Mouse (Mus musculus): ENCODE data around the gene Tnpo2. TPM values are rescaled to one million over a fixed set of nuclear protein-coding genes. Genes with fewer than 3 reads are reported as not detected.

Tnpo2 gene
- polyA plus RNA-seq, 1 experiment from 2014 or later: 19.0 TPM

DNA sequence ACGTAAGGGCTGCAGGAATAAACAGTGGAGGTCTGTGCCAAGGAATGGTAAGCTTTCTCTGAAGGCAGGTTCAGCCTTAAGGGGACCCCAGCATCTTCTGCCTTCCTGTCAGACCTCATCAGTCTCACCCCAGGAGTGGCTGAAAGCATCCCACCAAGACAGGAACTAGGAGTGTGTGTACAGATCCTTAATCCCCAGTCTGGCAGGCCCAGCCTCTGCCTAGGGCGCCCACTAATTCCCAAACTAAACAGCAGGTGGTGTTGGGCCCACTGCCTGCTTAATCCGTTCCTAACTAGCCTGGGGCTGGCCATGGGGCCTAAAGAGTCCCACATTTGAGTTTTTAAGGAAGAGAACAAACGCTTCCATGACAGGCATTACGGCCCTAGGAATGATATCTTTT, 19.5 kb upstream of the Tnpo2 start:
- H3K9me3 ChIP-seq (ENCODE audit: control insufficient read depth, low read depth, low read length): no peaks in the 10 kb centered on the region
- ATAC-seq (ENCODE audit: insufficient number of reproducible peaks, insufficient read depth, low FRiP score, low read depth): no peak
- peak overlapping the region; percentile 33; the same call in 1 of the 2 replicates for H3K27ac ChIP-seq (ENCODE audit: low read length)
- H3K4me2 ChIP-seq (replicated peaks; ENCODE audit: low read depth, low read length): no peak overlapping the region
- no peak overlapping the region for H3K9ac ChIP-seq (replicated peaks; ENCODE audit: low read depth, low read length)
- H3K4me1 ChIP-seq (ENCODE audit: control insufficient read depth, insufficient read depth, low read length): peaks cover 4% of the 10 kb centered on the region; the same call in 1 of the 2 replicates
- no peak overlapping the region for H3K4me3 ChIP-seq (ENCODE audit: low read depth, low read length)
- 0 out of 2 replicates have a peak, but pooled peaks cover 3% of the 10 kb centered on the region for H3K27me3 ChIP-seq (ENCODE audit: control insufficient read depth, insufficient read depth, low read length)
- WGBS: 49% methylated on average over 5 of the region's 5 CpGs
- peaks cover 36% of the 10 kb centered on the region for H3K36me3 ChIP-seq (ENCODE audit: control insufficient read depth, insufficient read depth, low read length)

DNA sequence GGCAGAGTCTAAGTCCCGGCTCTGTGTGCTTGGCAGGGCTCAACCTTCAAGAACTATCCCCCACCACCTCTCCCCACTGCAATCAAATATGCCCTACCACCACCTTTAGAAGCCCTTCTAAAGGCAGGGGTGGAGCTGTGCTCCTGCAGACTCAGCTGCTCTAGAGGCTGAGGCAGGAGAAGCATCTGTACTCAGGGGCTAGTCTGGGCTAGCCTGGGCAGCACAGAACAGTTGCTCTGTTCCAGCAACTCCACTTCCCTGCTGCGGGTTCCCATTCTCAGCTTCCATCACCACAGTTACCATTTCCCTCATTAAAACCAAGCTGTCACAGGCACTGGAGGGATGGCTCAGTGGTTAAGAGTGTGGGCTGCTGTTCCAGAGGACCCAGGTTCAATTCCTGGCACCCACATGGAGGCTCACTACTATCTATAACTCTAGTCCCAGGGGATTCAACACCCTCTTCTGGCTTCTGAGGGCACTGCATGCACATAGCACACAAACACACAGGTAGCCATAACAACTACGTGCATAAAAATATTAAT, 15.1 kb upstream of the Tnpo2 start:
- no peak overlapping the region for H3K27ac ChIP-seq (ENCODE audit: low read length)
- no peak overlapping the region for H3K4me3 ChIP-seq (ENCODE audit: low read depth, low read length)
- H3K36me3 ChIP-seq (ENCODE audit: control insufficient read depth, insufficient read depth, low read length): peaks cover 48% of the 10 kb centered on the region
- 100% methylated on average over 3 of the region's 3 CpGs for WGBS
- no peak overlapping the region for H3K9ac ChIP-seq (replicated peaks; ENCODE audit: low read depth, low read length)
- ATAC-seq (ENCODE audit: insufficient number of reproducible peaks, insufficient read depth, low FRiP score, low read depth): no peak
- H3K27me3 ChIP-seq (ENCODE audit: control insufficient read depth, insufficient read depth, low read length): no peaks in the 10 kb centered on the region
- H3K4me2 ChIP-seq (replicated peaks; ENCODE audit: low read depth, low read length): no peak overlapping the region
- H3K4me1 ChIP-seq (ENCODE audit: control insufficient read depth, insufficient read depth, low read length): peaks cover 15% of the 10 kb centered on the region
- no peaks in the 10 kb centered on the region for H3K9me3 ChIP-seq (ENCODE audit: control insufficient read depth, low read depth, low read length)

DNA sequence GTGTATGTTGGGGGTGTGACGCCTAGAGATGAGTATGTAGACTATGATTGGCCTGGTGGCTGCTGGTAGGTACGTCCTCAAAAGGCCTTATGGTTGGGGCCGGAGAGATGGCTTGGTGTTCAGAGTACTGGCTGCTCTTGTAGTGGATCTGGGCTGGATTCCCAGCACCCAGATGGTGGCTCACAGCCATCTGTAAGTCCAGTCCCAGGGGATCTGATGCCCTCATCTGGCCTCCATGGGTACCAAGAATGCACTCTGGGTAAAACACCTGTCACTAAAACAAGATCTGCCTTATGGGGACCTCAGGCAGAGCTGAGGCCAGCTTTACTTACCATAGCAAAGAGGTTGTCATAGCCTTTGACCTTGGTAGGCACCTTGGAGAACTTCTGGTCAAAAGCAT, 12.9 kb upstream of the Tnpo2 start:
- Histone ChIP-seq H3K36me3 (ENCODE audit: control insufficient read depth, insufficient read depth, low read length) (peaks cover 40% of the 10 kb centered on the region), H3K4me2 (replicated peaks; ENCODE audit: low read depth, low read length) (no peak overlapping the region)

DNA sequence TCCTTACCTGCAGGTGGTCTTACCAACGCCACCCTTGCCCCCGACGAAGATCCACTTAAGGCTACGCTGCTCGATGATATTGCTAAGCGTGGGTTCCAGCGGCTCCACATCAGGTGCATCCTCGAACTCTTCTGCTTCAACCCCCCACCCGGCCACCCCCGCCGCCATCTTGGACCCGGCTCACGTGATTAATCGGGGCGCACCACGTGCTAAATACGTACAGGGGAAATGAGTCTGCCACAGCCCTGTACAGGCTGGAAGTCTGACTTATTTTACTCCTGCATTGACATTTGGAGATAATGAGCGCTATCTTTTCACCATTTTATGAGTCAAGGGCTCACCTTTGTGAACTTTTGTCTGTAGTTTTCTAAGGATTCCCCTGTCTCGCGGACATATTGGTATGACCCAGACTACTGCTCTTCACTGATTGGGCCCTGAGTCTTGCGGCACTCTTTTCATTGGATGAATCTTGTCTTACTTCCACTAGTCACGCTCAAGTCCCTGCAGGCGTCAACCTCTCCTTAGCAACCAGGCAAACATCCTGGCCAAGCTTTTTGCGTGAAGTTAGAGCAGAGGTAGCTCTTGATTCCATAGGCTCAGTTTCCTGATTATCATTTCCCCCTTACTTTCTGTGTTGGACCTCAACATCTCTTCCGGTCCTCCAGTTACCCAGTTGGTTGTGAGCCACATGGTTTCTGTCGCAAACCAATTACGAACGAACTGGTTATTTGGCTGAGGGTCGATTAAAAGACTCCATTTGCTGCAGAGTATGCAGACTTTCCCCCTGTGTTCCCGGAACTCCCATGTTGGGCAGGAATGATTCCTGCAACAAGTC, 11.4 kb upstream of the Tnpo2 start, which contains the start of gene Asna1:
Asna1 (minus strand) TSS at position 184 of the 835 bp plus-strand sequence.
- H3K9me3 ChIP-seq (ENCODE audit: control insufficient read depth, low read depth, low read length): no peaks in the 10 kb centered on the region
- H3K4me3 ChIP-seq (ENCODE audit: low read depth, low read length): peak within 1 kb of the TSS; percentile 98
- ATAC-seq (ENCODE audit: insufficient number of reproducible peaks, insufficient read depth, low FRiP score, low read depth): peak; percentile 92
- peaks cover 28% of the 10 kb centered on the region for H3K4me1 ChIP-seq (ENCODE audit: control insufficient read depth, insufficient read depth, low read length)
- WGBS: 5% methylated on average over 30 of the region's 30 CpGs
- H3K27me3 ChIP-seq (ENCODE audit: control insufficient read depth, insufficient read depth, low read length): no peaks in the 10 kb centered on the region
- peaks cover 39% of the 10 kb centered on the region for H3K36me3 ChIP-seq (ENCODE audit: control insufficient read depth, insufficient read depth, low read length)
- H3K4me2 ChIP-seq (replicated peaks; ENCODE audit: low read depth, low read length): peak within 1 kb of the TSS; percentile 95
- peak within 1 kb of the TSS; percentile 83 for H3K27ac ChIP-seq (ENCODE audit: low read length)
- peak within 1 kb of the TSS; percentile 74 for H3K9ac ChIP-seq (replicated peaks; ENCODE audit: low read depth, low read length)

More for the DNA sequence above, 12.9 kb upstream of the Tnpo2 start:
- no peak overlapping the region for H3K27ac ChIP-seq (ENCODE audit: low read length)
- peaks cover 24% of the 10 kb centered on the region for H3K4me1 ChIP-seq (ENCODE audit: control insufficient read depth, insufficient read depth, low read length)
- no peak overlapping the region for H3K9ac ChIP-seq (replicated peaks; ENCODE audit: low read depth, low read length)
- no peak overlapping the region for H3K4me3 ChIP-seq (ENCODE audit: low read depth, low read length)
- no peaks in the 10 kb centered on the region for H3K9me3 ChIP-seq (ENCODE audit: control insufficient read depth, low read depth, low read length)
- WGBS: 97% methylated on average over 3 of the region's 3 CpGs
- ATAC-seq (ENCODE audit: insufficient number of reproducible peaks, insufficient read depth, low FRiP score, low read depth): no peak
- H3K27me3 ChIP-seq (ENCODE audit: control insufficient read depth, insufficient read depth, low read length): no peaks in the 10 kb centered on the region

DNA sequence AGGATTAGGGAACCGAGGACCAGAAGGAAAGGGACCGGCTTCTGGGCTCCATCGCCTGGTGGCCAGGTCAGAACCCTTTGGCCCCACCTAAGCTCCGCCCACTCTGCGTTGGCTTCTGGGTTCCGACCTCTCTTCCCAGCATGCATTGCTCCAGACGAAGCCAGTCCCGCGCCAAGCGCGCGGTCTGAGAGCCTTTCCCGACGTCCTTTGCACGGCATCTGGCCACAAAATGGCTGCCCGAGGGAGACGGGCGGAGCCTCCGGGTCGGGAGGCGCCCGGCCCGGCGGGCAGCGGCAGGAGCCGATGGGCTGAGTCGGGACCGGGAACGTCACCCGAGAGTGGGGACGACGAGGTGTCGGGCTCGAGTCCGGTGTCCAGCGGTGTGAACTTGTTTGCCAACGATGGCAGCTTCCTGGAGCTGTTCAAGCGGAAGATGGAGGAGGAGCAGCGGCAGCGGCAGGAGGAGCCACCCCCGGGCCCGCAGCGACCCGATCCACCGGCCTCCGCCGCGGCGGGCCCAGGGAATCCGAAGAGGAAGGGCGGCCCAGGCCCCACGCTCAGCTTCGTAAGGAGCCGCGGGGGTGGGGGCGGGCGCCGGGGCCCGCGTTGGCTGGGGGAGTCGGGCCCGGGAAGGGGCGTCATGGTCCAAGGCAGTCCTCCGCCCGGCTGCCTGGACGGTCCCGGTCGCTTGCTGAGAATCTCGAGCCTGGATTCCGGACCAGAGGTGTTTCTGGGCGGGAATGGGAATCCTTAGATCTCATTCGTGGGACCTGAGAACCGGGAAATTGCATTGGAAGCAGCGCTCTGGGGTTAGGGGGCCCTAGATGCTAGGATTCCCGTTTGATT, 9.8 kb upstream of the Tnpo2 start, which contains the start of gene Trir:
Trir (plus strand) TSS at position 154 of the 846 bp plus-strand sequence.
- WGBS: under 1% methylated on average over 69 of the region's 75 CpGs
- Histone ChIP-seq H3K4me2 (replicated peaks; ENCODE audit: low read depth, low read length) (peak within 1 kb of the TSS; percentile 95), H3K9ac (replicated peaks; ENCODE audit: low read depth, low read length) (peak within 1 kb of the TSS; percentile 99), H3K9me3 (ENCODE audit: control insufficient read depth, low read depth, low read length) (no peaks in the 10 kb centered on the region), H3K27me3 (ENCODE audit: control insufficient read depth, insufficient read depth, low read length) (no peaks in the 10 kb centered on the region), H3K27ac (ENCODE audit: low read length) (peak within 1 kb of the TSS; percentile 83), H3K36me3 (ENCODE audit: control insufficient read depth, insufficient read depth, low read length) (peaks cover 42% of the 10 kb centered on the region), H3K4me1 (ENCODE audit: control insufficient read depth, insufficient read depth, low read length) (peaks cover 28% of the 10 kb centered on the region), H3K4me3 (ENCODE audit: low read depth, low read length) (peak within 1 kb of the TSS; percentile 98)
- ATAC-seq (ENCODE audit: insufficient number of reproducible peaks, insufficient read depth, low FRiP score, low read depth): peak; percentile 87

DNA sequence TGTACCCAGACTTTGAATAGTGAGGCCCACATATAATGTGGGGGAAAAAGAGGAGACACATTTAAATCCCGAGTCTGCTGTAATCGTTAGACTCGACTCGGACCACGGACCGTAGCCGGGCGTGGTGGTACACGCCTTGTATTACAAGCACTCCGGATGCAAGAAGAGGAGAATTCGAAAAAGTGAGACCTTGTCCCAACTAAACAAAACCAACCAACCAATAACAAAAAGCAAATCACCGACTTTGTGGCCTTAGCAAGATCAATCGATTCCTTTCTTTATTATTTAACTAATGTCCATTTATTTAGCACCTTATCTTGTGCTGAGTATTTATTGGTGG, 9.2 kb upstream of the Tnpo2 start:
- H3K4me3 ChIP-seq (ENCODE audit: low read depth, low read length): peak overlapping the region; percentile 98
- peaks cover 28% of the 10 kb centered on the region for H3K4me1 ChIP-seq (ENCODE audit: control insufficient read depth, insufficient read depth, low read length)
- peaks cover 43% of the 10 kb centered on the region for H3K36me3 ChIP-seq (ENCODE audit: control insufficient read depth, insufficient read depth, low read length)
- peak overlapping the region; percentile 99 for H3K9ac ChIP-seq (replicated peaks; ENCODE audit: low read depth, low read length)
- no peak for ATAC-seq (ENCODE audit: insufficient number of reproducible peaks, insufficient read depth, low FRiP score, low read depth)
- peak overlapping the region; percentile 61 for H3K4me2 ChIP-seq (replicated peaks; ENCODE audit: low read depth, low read length)
- no peaks in the 10 kb centered on the region for H3K9me3 ChIP-seq (ENCODE audit: control insufficient read depth, low read depth, low read length)
- H3K27ac ChIP-seq (ENCODE audit: low read length): peak overlapping the region; percentile 83
- WGBS: under 1% methylated on average over 13 of the region's 13 CpGs
- no peaks in the 10 kb centered on the region for H3K27me3 ChIP-seq (ENCODE audit: control insufficient read depth, insufficient read depth, low read length)

DNA sequence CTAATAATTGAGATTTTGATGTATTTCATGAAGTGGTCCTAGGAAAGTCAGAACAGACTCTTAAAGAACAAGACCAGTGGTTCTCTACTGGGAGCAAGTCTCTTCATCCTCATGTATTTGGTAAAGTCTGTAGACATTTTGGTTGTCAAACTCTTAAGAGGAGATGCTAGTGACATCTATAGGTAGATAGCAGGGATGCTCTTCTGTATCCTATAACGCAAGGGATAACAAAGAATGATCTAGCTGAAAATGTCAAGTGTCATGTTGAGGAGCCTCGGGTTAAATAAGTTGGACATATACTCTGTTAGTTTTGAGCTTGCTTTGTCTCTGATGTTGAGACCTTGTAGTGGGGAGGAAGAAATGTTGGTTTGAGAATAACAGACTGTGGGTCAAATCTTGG, 8.8 kb upstream of the Tnpo2 start:
- ATAC-seq (ENCODE audit: insufficient number of reproducible peaks, insufficient read depth, low FRiP score, low read depth): no peak
- Histone ChIP-seq H3K4me3 (ENCODE audit: low read depth, low read length) (peak overlapping the region; percentile 98), H3K9ac (replicated peaks; ENCODE audit: low read depth, low read length) (peak overlapping the region; percentile 99), H3K36me3 (ENCODE audit: control insufficient read depth, insufficient read depth, low read length) (peaks cover 47% of the 10 kb centered on the region), H3K4me1 (ENCODE audit: control insufficient read depth, insufficient read depth, low read length) (peaks cover 28% of the 10 kb centered on the region), H3K4me2 (replicated peaks; ENCODE audit: low read depth, low read length) (peak overlapping the region; percentile 61), H3K27ac (ENCODE audit: low read length) (no peak overlapping the region), H3K27me3 (ENCODE audit: control insufficient read depth, insufficient read depth, low read length) (no peaks in the 10 kb centered on the region), H3K9me3 (ENCODE audit: control insufficient read depth, low read depth, low read length) (no peaks in the 10 kb centered on the region)
- WGBS: 18% methylated on average over 2 of the region's 2 CpGs

DNA sequence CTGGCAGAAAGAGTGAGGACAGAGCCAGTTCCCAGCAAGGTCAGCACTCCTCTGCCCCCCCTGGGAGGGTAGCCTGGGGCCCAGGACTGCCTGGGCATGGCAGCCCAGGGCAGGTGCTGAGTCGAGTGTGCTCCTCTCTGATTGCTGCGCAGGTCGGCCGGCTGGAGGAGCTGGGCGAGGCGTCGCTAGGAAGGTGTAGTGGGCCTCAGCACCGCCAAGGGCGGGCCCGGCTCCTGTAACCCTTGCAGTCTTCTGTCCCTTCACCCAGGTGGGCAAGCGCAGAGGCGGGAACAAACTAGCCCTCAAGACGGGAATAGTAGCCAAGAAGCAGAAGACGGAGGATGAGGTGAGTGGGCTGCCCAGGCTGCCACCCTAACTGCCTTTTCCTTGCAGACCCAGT, 7.4 kb upstream of the Tnpo2 start:
- no peak overlapping the region; the same call in 1 of the 2 replicates for H3K4me2 ChIP-seq (replicated peaks; ENCODE audit: low read depth, low read length)
- H3K27ac ChIP-seq (ENCODE audit: low read length): no peak overlapping the region
- peaks cover 26% of the 10 kb centered on the region for H3K4me1 ChIP-seq (ENCODE audit: control insufficient read depth, insufficient read depth, low read length)
- ATAC-seq (ENCODE audit: insufficient number of reproducible peaks, insufficient read depth, low FRiP score, low read depth): no peak
- no peak overlapping the region for H3K4me3 ChIP-seq (ENCODE audit: low read depth, low read length)
- peaks cover 47% of the 10 kb centered on the region for H3K36me3 ChIP-seq (ENCODE audit: control insufficient read depth, insufficient read depth, low read length)
- H3K9me3 ChIP-seq (ENCODE audit: control insufficient read depth, low read depth, low read length): no peaks in the 10 kb centered on the region
- H3K9ac ChIP-seq (replicated peaks; ENCODE audit: low read depth, low read length): no peak overlapping the region
- H3K27me3 ChIP-seq (ENCODE audit: control insufficient read depth, insufficient read depth, low read length): no peaks in the 10 kb centered on the region
- WGBS: 86% methylated on average over 14 of the region's 14 CpGs
